Mouse (Mus musculus) granulocyte monocyte progenitor cell, adult 5-6 weeks (primary cell): Measurements from ENCODE around the gene Iqch. TPM values are rescaled to one million over a fixed set of nuclear protein-coding genes. Genes with fewer than 3 reads are reported as not detected.
"Not testable (repeated sequence)": the region's sequence is repeated elsewhere in the genome, so short reads cannot be mapped to it uniquely, and the experiment has no call there.

Experiments used
- ATAC-seq: replicated peaks from 2 replicates; pipeline ENCODE4 v1.8.0; 2016; ENCODE audit warnings: mild to moderate bottlenecking, moderate TSS enrichment, inconsistent platforms; ENCODE audit not compliant: poor library complexity, severe bottlenecking
- total RNA-seq, 2 experiments: library from RNA; stranded (forward) in 1 of 2; stranded (reverse) in 1 of 2; fragments of 200-712, 200-1000 nt in 1 of 2; fragments of >200 nt in 1 of 2; fragmentation: Nextera tagmentation in 1 of 2; gene quantifications; 2 replicates each; pipeline ENCODE4 v1.2.3; 2014 to 2017

Iqch gene
- total RNA-seq, 2 experiments from 2014 or later, result not detected

GRCm38 (mm10) chr9:63568808-63569207, 33.5 kb downstream of the Iqch start:
- ATAC-seq, result no peak

GRCm38 (mm10) chr9:63568314-63568713, 34.0 kb downstream of the Iqch start:
- ATAC-seq, result peak; percentile 59

GRCm38 (mm10) chr9:63563436-63563835, 38.9 kb downstream of the Iqch start:
- no peak for ATAC-seq

GRCm38 (mm10) chr9:63561931-63562330, 40.4 kb downstream of the Iqch start:
- ATAC-seq, result no peak

DNA sequence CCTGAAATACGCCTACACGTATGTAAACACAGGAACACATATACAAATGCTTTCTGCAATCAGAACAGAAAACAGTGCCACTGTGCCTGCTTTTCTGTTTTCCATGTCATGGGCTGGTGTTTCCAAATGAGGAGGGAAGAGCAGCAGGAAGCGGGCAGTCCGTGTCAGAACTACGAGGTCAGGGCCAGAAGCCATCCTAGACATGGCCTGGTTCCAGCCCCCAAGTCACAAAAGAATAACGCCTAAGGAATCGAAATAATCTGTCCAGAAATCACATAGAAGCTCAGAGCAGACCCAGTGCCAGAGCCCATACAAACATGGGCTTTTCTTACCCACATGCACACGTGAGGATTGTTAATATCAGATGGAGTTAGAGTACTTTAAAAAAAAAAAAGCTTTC, 45.4 kb downstream of the Iqch start:
- ATAC-seq, result no peak

GRCm38 (mm10) chr9:63556316-63556715, 46.0 kb downstream of the Iqch start:
- no peak for ATAC-seq

DNA sequence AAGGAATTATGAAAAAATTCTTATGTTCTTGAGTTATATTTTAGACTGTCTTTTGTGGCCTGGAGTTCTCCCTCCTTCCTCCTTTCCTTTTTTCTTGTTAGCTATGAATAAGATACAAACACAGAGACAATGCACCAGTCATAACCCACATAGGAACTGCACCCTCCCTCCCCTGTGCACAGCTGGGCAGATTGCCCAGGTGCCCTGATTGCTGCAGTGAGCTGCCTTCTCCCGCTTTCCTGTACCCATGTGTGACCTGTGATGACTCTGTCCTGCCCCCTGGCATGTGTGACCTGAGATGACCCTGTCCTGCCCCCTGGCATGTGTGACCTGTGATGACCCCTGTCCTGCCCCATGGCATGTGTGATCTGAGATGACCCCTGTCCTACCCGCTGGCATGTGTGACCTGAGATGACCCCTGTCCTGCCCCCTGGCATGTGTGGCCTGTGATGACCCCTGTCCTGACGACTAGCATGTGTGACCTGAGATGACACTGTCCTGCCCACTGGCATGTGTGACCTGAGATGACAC, 46.8 kb downstream of the Iqch start:
- no peak for ATAC-seq

DNA sequence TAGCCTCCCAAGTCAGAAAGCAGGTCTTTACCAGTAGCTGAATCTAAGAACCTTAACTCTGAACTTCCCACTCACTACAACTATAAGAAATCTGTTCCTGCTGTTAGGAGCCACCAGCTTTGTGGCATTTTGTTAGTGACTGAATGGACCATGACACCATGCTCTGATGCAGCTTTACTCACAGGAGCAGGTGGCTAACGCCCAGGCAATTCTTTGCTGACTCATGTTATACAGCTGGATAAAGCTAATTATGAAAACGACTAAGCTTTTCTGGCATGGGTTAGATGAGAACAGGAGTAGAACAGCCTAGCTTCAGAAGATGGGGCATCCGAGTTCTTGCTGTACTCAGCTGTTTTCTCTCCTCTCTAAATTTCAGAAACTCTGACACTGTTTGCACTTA, 48.7 kb downstream of the Iqch start:
- ATAC-seq, result no peak

- ATAC-seq, result not testable (repeated sequence)
These were observed 51.6 kb downstream of the Iqch start for GRCm38 (mm10) chr9:63550701-63551100.

DNA sequence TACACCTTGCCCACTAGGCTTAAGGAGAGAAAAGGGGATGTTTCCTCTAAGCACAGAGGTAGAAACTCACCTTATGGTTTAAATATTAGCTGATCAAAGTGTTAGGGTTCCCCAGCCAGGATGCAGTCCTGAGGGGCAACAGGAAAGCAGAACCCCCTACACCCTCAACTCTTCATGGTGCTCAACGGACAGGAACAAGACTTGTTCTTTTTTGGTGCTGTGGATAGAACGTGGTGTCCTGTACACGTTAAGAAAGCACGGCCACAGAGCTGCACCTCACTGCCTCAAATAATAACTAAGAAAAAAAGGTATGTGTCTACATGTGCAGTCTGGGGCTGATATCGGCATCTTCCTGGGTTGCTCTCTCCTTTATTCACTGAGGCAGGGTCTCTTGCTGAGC, 53.3 kb downstream of the Iqch start:
- ATAC-seq, result no peak

DNA sequence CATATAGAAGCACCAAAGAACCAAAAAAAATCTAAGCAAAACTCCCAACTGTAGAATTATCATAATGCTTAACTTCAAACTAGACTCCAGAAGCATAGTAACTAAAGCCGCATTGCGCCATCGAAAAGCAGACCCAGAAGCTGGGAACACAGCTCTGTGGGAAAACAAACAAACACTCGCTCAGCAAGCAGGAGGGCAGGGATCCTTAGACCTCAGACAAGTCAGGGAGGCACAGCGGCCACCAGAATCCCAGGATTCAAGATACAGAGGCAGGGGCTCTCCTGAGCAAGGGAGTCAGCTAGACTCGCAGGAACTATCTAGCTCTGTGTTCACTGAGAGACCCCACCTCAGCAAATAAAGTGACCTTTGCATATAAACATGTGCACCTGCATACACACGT, 60.4 kb downstream of the Iqch start:
- ATAC-seq, result no peak

DNA sequence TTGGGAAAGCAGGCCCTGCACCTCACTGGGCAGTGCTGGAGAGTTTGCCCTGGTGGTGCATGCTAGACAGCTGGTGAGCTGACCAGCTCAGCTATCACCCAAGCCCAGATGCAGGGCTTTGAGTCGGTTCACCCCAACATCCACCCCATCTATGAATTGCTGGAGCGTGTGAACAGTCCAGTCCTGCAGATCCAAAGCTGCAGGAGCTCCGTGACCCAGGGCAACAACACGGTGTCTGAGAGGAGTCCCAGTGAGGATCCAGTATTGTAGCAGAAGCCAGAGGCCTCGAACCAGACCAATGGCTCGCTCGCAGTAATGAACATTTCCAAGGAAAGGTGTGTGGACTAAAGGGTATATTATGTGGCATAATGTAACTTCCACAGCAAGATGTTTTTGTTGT, 61.0 kb downstream of the Iqch start:
- no peak for ATAC-seq

DNA sequence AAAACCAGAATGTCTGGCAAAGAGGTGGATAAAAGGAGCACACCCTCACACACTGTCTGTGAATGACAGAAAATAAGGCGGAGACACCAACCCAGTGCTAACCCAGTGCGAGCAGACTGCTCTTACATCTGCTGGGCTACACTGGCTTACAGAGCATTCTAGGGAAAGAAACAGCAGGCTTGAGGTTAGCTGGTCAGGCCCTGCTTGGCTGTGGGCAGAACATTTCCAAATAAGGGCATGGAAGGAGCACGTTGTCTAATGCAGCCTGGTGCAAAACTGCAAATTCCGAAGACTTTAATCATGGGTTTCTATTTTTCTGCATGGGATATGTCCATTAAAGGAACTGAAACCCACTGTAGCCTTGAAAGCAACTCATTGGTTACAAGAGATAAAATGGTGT, 64.8 kb downstream of the Iqch start:
- ATAC-seq, result no peak

DNA sequence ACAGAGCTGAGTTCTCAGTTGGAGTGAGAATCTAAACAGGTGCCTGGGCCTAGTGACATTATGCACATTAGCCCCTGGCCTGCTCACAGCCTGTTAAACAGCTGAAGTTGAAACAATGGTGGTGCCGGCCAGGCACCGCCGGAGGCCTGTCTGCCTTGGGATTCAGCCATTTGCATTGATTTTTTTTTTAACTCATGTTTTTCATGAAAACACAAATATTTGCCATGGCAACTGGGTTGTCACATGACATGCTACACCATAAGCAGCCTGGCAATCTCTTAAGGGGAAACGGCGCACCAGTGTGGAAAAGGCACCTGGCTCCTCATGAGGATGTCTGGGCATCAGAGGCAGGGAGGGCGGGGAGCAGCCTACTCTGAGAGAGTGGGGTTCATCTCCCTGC, 67.3 kb downstream of the Iqch start:
- no peak for ATAC-seq

GRCm38 (mm10) chr9:63534371-63534780, 67.9 kb downstream of the Iqch start:
- no peak for ATAC-seq

DNA sequence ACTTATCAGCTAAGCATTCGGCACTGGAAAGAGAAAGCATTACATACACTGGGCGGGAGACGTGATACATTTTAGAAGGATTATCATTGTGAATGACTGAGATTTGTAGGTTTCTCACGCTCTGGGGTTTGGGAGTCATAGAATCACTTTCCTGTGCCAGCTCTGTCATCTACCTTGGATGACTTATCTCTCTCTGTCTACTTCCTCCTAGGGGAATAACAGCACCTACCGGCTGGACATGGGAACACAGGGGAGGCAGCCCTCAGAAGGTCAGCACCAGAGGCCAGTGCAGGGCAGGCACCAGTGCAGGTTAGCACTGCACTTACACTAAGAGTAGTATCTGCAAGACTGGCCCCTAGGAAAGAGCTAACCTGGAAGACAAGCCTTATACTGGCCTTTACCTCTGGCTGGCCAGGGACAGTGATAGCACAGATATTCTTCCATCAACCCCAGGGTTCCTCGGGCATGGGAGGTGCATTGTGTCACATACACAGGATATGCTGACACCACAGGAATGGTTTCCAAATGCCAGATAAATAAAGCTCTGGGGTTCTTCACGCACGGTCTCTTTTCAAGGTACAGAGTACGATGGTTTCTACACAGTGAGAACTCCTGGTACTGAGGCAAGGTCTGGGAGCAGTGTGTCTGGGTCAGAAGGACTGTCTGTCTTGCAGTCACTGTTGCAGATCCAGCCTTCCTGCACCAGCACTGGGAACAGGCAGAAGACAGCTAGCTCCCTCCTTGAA, 69.2 kb downstream of the Iqch start:
- ATAC-seq, result 0 out of 2 replicates have a peak, but pooled peaks have one; percentile 33

- no peak for ATAC-seq
These were observed 78.4 kb downstream of the Iqch start for GRCm38 (mm10) chr9:63523937-63524253.

- no peak for ATAC-seq
These were observed 78.9 kb downstream of the Iqch start for GRCm38 (mm10) chr9:63523251-63523936.

- no peak for ATAC-seq
These were observed 89.4 kb downstream of the Iqch start for GRCm38 (mm10) chr9:63512851-63513250.

DNA sequence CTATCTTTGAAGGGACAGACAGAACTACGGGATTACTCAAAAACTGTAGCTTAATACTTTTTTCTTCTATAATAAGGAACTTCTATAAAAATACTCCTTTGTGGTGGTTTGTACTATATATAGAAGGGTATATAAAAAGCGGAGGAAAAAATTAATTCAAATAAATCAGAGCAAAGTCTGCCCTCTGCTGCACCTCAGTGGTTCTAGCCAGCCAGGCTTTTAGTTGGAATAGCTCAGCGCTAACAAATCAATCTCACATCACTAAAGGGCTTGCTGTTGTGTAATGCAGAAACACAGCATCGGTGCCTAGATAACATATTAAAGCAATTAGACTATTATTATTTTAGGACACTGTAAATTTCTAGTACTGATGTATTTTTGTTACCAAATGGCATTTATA, 91.3 kb downstream of the Iqch start:
- ATAC-seq, result no peak

GRCm38 (mm10) chr9:63507110-63507509, 95.2 kb downstream of the Iqch start:
- ATAC-seq, result no peak

DNA sequence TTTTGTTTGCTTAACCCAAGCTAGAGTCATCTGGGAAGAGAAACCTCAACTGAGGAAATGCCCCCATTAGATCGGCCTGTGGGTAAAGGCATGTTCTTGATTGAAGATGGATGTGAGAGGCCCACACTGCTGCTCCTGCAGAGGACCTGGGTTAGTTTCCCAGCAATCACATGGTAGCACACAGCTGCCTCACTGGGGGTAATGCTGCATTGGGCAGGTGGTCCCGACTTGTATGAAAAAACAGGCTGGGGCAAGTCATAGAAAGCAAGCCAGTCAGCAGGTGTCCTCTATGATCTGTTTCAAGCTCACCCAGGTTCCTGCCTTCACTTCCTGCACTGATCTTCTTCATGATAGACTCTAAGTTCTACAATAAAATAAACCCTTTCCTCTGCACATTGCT, 98.4 kb downstream of the Iqch start:
- ATAC-seq, result no peak
